Mouse (Mus musculus): ENCODE measurements around the gene Runx1. TPM values are rescaled to one million over a fixed set of nuclear protein-coding genes. Genes with fewer than 3 reads are reported as not detected.

Runx1 gene
- total and polyA plus RNA-seq, 3 experiments, result 3.1 to 10.9 (median 4.7) TPM

GRCm38 (mm10) chr16:92609717-92610077 lies 216.3 kb downstream of the Runx1 start:
- peaks cover 5% of the 10 kb centered on the region for H3K9me3 ChIP-seq (replicated peaks; ENCODE audit: low read length)
- H3K36me3 ChIP-seq (replicated peaks in 1 of 2; ENCODE audit: control insufficient read depth in 1 of 2, insufficient read depth in 1 of 2, low read length in 1 of 2), result peaks cover 15 to 84% of the 10 kb centered on the region in 2 experiments
- no peak for TF ChIP-seq NELFE (IDR thresholded peaks at IDR 0.05; ENCODE audit: low read depth, low read length)
- TF ChIP-seq ZNF384 (IDR thresholded peaks at IDR 0.05; ENCODE audit: low read depth, low read length), result no peak
- TF ChIP-seq E2F4 (IDR thresholded peaks at IDR 0.05; ENCODE audit: insufficient replicate concordance, low read depth, low read length), result no peak
- no peak for TF ChIP-seq ELF1 (IDR thresholded peaks at IDR 0.05; ENCODE audit: low read depth, low read length)
- no peak for TF ChIP-seq USF1 (IDR thresholded peaks at IDR 0.05; ENCODE audit: low read depth, low read length)
- TF ChIP-seq MAFK (IDR thresholded peaks at IDR 0.05; ENCODE audit: insufficient replicate concordance, low read length), result no peak
- TF ChIP-seq KAT2A (IDR thresholded peaks at IDR 0.05; ENCODE audit: insufficient replicate concordance, low read length), result no peak
- no peak for TF ChIP-seq USF2 (conservative IDR thresholded peaks at IDR 0.05; ENCODE audit: low read depth, low read length)
- TF ChIP-seq POLR2A (IDR thresholded peaks at IDR 0.05; ENCODE audit: low read depth, low read length), result no peak
- no peak for TF ChIP-seq ETS1 (conservative IDR thresholded peaks at IDR 0.05; ENCODE audit: low read depth, low read length)
- no peak for TF ChIP-seq ZKSCAN1 (IDR thresholded peaks at IDR 0.05; ENCODE audit: borderline replicate concordance, low read depth, low read length)
- no peaks in the 10 kb centered on the region for H3K79me2 ChIP-seq (replicated peaks; ENCODE audit: control insufficient read depth, extremely low read depth, insufficient read depth, poor library complexity, severe bottlenecking)
- no peak overlapping the region for H3K9ac ChIP-seq (ENCODE audit: insufficient read depth, low read depth)
- no peak overlapping the region for H3K4me2 ChIP-seq (ENCODE audit: insufficient read depth, low read depth, poor library complexity, severe bottlenecking)
- dilution Hi-C loops (cut with MboI; ENCODE audit: extremely low pct_ligation_motif_present, extremely low pct_unique_long_range_greater_than_20kb, low sequenced_read_pairs), result no loop called here
- no peaks in the 10 kb centered on the region for H3K27me3 ChIP-seq (replicated peaks)
- H3K4me3 ChIP-seq (replicated peaks in 1 of 3; ENCODE audit: low read depth in 2 of 3, low read length in 2 of 3, poor library complexity in 1 of 3), result no peak overlapping the region
- in situ Hi-C loops (cut with MboI; ENCODE audit: low pct_ligation_motif_present, low pct_unique_long_range_greater_than_20kb, low sequenced_read_pairs), result no loop called here
- no peak for DNase-seq (ENCODE audit: extremely low read depth)
- H3K4me1 ChIP-seq (ENCODE audit: control insufficient read depth in 1 of 2, insufficient read depth in 2 of 2), result peaks cover 0 to 19% of the 10 kb centered on the region in 2 experiments; a peak in 2 of 4 replicates
- no peak overlapping the region for H3K27ac ChIP-seq (ENCODE audit: insufficient read depth, low read depth)

DNA sequence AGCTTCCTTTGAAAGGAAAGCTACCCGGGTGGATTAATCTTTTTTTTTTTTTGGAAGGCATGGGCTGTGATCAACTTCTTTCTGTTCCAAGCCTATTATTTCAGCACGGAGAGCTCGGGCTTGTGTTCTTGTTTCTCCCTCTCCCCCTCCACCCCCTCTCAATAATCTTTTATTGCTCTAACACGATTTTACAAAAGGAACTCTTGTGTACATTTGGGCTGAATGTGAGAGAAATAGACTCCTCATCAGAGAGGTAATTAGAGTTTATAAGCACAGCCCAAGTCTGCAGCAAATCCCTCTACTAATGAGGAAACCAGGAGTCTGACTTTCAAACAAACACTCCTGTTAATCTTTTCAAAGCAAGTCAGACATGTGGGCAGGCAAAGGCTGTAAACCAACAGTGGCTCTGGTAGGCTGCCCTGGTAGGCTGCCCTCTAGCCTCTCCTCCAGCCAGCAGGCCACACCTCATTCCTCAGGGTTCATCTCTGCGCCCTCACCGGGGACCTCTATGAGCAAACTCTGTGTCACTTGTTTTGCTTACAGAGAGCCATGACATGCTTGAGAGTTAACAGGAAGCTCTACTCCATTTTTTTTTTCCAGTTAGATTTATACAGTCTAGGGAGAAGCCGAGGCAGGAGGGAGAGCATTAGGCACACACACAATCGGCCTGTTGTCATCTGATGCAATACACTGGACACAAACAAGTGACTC lies 216.8 kb downstream of the Runx1 start:
- Histone ChIP-seq H3K36me3 (replicated peaks in 1 of 2; ENCODE audit: control insufficient read depth in 1 of 2, insufficient read depth in 1 of 2, low read length in 1 of 2) (peaks cover 15 to 86% of the 10 kb centered on the region in 2 experiments), H3K27me3 (replicated peaks) (no peaks in the 10 kb centered on the region), H3K9ac (ENCODE audit: insufficient read depth, low read depth) (no peak overlapping the region), H3K4me1 (ENCODE audit: control insufficient read depth in 1 of 2, insufficient read depth in 2 of 2) (peaks cover 0 to 21% of the 10 kb centered on the region in 2 experiments; a peak in 2 of 4 replicates), H3K27ac (ENCODE audit: insufficient read depth, low read depth) (no peak overlapping the region), H3K4me2 (ENCODE audit: insufficient read depth, low read depth, poor library complexity, severe bottlenecking) (no peak overlapping the region), H3K79me2 (replicated peaks; ENCODE audit: control insufficient read depth, extremely low read depth, insufficient read depth, poor library complexity, severe bottlenecking) (no peaks in the 10 kb centered on the region), H3K4me3 (replicated peaks in 1 of 3; ENCODE audit: low read depth in 2 of 3, low read length in 2 of 3, poor library complexity in 1 of 3) (no peak overlapping the region), H3K9me3 (replicated peaks; ENCODE audit: low read length) (peaks cover 5% of the 10 kb centered on the region)
- TF ChIP-seq PAX5 (IDR thresholded peaks at IDR 0.05; ENCODE audit: low read length), result no peak
- no peak for TF ChIP-seq USF1 (IDR thresholded peaks at IDR 0.05; ENCODE audit: low read depth, low read length)
- no peak for TF ChIP-seq TCF12 (IDR thresholded peaks at IDR 0.05; ENCODE audit: low read depth, low read length)
- no peak for TF ChIP-seq ZKSCAN1 (IDR thresholded peaks at IDR 0.05; ENCODE audit: borderline replicate concordance, low read depth, low read length)
- no peak for TF ChIP-seq IRF4 (IDR thresholded peaks at IDR 0.05; ENCODE audit: low read depth, low read length)
- no peak for TF ChIP-seq GABPA (IDR thresholded peaks at IDR 0.05; ENCODE audit: insufficient replicate concordance, low read depth, low read length)
- TF ChIP-seq SMC3 (IDR thresholded peaks at IDR 0.05; ENCODE audit: low read depth, low read length), result no peak
- TF ChIP-seq USF2 (conservative IDR thresholded peaks at IDR 0.05; ENCODE audit: low read depth, low read length), result no peak
- in situ Hi-C loops (cut with MboI; ENCODE audit: low pct_ligation_motif_present, low pct_unique_long_range_greater_than_20kb, low sequenced_read_pairs) (no loop called here), dilution Hi-C loops (cut with MboI; ENCODE audit: extremely low pct_ligation_motif_present, extremely low pct_unique_long_range_greater_than_20kb, low sequenced_read_pairs) (no loop called here)
- no peak for DNase-seq (ENCODE audit: extremely low read depth)
